Mouse (Mus musculus) stomach, embryonic 14.5 days (tissue): ENCODE results near the gene Gm29427. TPM values are rescaled to one million over a fixed set of nuclear protein-coding genes. Genes with fewer than 3 reads are reported as not detected.

ENCODE experiments used
- ATAC-seq: fragments of 200-750 bp; cut with Nextera tagmentation; 2 replicates; pipeline ENCODE4 v1.8.0; 2017; ENCODE audit warnings: low read depth, moderate TSS enrichment; ENCODE audit not compliant: insufficient number of reproducible peaks, insufficient read depth, low FRiP score
- H3K27ac ChIP-seq: fragments of 300-500 bp; sonication (generic); 2 replicates; pipeline ENCODE4 v1.5.1; 2014; ENCODE audit warnings: mild to moderate bottlenecking, low read length, moderate library complexity, mixed read lengths
- H3K27me3 ChIP-seq: fragments of 300-500 bp; sonication (generic); 2 replicates; pipeline ENCODE4 v1.6.1; 2014; ENCODE audit warnings: low read length, control low read depth, mixed read lengths; ENCODE audit not compliant: control insufficient read depth, insufficient read depth
- H3K36me3 ChIP-seq: fragments of 300-500 bp; sonication (generic); 2 replicates; pipeline ENCODE4 v1.6.1; 2014; ENCODE audit warnings: mild to moderate bottlenecking, control low read depth, low read length, moderate library complexity, mixed read lengths; ENCODE audit not compliant: control insufficient read depth, insufficient read depth
- H3K4me1 ChIP-seq: fragments of 300-500 bp; sonication (generic); 2 replicates; pipeline ENCODE4 v1.6.1; 2014; ENCODE audit warnings: low read length, control low read depth, mixed read lengths; ENCODE audit not compliant: control insufficient read depth, insufficient read depth
- H3K4me2 ChIP-seq: fragments of 300-500 bp; sonication (generic); replicated peaks from 2 replicates; pipeline ENCODE4 v1.6.1; 2014; ENCODE audit warnings: low read depth, low read length, control low read depth
- H3K4me3 ChIP-seq: fragments of 300-500 bp; sonication (generic); 2 replicates; pipeline ENCODE4 v1.5.1; 2014; ENCODE audit warnings: low read depth, low read length, control low read depth
- H3K9ac ChIP-seq: fragments of 300-500 bp; sonication (generic); replicated peaks from 2 replicates; pipeline ENCODE4 v1.6.1; 2014; ENCODE audit warnings: low read depth, mild to moderate bottlenecking, control low read depth, low read length, moderate library complexity, mixed read lengths
- H3K9me3 ChIP-seq: fragments of 300-500 bp; sonication (generic); 2 replicates; pipeline ENCODE4 v1.6.1; 2016; ENCODE audit warnings: low read depth, low read length, control low read depth; ENCODE audit not compliant: control insufficient read depth
- WGBS: fragments of 180-500 bp; shearing (Covaris S2); extraction: QIAGEN DNeasy Blood & Tissue Kit; methylation state at CpG from one replicate; pipeline ENCODE4 v1.1.7; 2014; 5-methylcytosine and 5-hydroxymethylcytosine counted together
- polyA plus RNA-seq: library from polyadenylated mRNA; unstranded; fragments of >200 nt; fragmentation: Nextera tagmentation; extraction: Ambion mirVana; gene quantifications from 2 replicates; pipeline ENCODE4 v1.2.1, GENCODE M21; 2014

Gene Gm29427
- polyA plus RNA-seq, 1 experiment from 2014 or later: not detected

DNA sequence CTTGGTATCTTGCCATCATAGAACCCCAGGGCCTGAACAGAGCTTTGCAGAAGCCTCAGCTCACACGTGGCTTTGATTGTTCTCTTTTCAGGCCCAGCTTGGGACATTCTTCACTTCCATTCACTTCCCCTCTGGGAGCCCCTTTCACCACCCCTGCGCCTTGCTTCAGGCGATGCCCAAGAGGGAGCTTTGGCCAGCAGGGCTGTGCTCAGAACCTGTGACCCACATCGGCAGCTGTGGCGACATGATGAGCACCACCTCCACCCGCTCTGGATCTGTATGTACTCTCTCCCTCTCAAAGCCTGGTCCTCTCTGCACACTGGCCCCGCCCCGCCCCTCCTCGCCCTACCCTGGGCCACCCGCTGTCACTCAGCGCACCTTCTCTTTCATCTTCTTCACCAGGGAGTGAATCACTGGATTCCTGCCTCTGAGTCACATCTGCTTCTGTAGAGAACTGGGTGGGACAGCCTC is 21.8 kb upstream of the Gm29427 start:
- 0 out of 2 replicates have a peak, but pooled peaks have one; percentile 16 for ATAC-seq
- no peak overlapping the region for H3K9ac ChIP-seq
- no peak overlapping the region for H3K27ac ChIP-seq
- no peak overlapping the region for H3K4me2 ChIP-seq
- no peaks in the 10 kb centered on the region for H3K36me3 ChIP-seq
- WGBS: 39% methylated on average over 11 of the region's 11 CpGs
- H3K4me3 ChIP-seq: no peak overlapping the region
- no peaks in the 10 kb centered on the region for H3K27me3 ChIP-seq
- H3K9me3 ChIP-seq: no peaks in the 10 kb centered on the region
- H3K4me1 ChIP-seq: 0 out of 2 replicates have a peak, but pooled peaks cover 18% of the 10 kb centered on the region

GRCm38 (mm10) chr1:130734852-130735251 is 19.3 kb upstream of the Gm29427 start:
- Histone ChIP-seq H3K27me3 (no peaks in the 10 kb centered on the region), H3K4me2 (peak overlapping the region; percentile 32), H3K4me3 (peak overlapping the region; percentile 9; the same call in 1 of the 2 replicates), H3K36me3 (no peaks in the 10 kb centered on the region), H3K9me3 (no peaks in the 10 kb centered on the region), H3K4me1 (0 out of 2 replicates have a peak, but pooled peaks cover 7% of the 10 kb centered on the region), H3K9ac (peak overlapping the region; percentile 6; the same call in 1 of the 2 replicates), H3K27ac (peak overlapping the region; percentile 87)
- ATAC-seq: no peak
- WGBS: 38% methylated on average over 8 of the region's 8 CpGs

DNA sequence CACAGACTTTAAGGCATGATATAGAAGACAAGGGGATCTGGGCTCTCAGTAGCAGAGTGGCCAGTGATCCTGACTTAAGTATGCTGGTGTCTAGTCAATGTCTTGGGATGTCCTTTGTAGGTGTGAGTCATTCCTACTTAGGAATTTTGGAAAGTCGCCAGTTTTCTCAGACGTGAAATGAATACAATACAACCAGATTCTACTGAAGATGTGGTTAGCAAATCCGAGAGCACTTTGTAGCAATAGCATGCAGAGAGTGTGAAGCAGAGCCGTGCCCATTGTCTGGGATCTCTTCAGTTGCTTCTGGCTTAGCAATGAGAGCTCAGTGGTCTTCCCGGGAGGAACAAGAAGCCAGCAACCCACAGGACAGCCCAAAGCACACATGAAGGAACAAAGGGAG is 18.9 kb upstream of the Gm29427 start:
- Histone ChIP-seq H3K9me3 (no peaks in the 10 kb centered on the region), H3K27ac (peak overlapping the region; percentile 87), H3K9ac (peak overlapping the region; percentile 6; the same call in 1 of the 2 replicates), H3K27me3 (no peaks in the 10 kb centered on the region), H3K4me2 (peak overlapping the region; percentile 32), H3K4me3 (peak overlapping the region; percentile 9; the same call in 1 of the 2 replicates), H3K36me3 (no peaks in the 10 kb centered on the region), H3K4me1 (0 out of 2 replicates have a peak, but pooled peaks cover 7% of the 10 kb centered on the region)
- no peak for ATAC-seq
- 39% methylated on average over 5 of the region's 5 CpGs for WGBS

DNA sequence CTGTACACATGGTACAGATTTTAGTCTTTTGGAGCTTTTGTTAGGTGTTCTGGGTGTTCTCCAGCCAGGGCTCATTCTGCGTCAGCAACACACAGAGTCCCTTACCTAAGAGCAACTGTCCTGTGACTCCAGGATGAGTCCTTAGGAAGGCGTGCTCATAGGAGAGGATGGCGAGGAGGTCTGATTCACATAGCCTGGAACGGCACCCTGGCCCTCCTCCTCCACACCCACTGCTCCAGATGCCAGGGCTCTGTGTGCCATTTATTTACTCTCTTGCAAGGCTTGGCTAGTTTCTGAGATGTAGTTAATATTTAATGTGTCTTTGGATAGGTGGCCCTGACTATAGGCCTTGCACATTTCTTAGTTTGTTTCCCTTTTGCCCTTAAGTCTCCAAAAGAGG is 18.1 kb upstream of the Gm29427 start:
- ATAC-seq: peak; percentile 80
- H3K9me3 ChIP-seq: no peaks in the 10 kb centered on the region
- peak overlapping the region; percentile 32; the same call in 1 of the 2 replicates for H3K4me2 ChIP-seq
- H3K4me1 ChIP-seq: 0 out of 2 replicates have a peak, but pooled peaks cover 7% of the 10 kb centered on the region
- peak overlapping the region; percentile 87 for H3K27ac ChIP-seq
- H3K36me3 ChIP-seq: no peaks in the 10 kb centered on the region
- 72% methylated on average over 4 of the region's 4 CpGs for WGBS
- no peak overlapping the region; the same call in 1 of the 2 replicates for H3K4me3 ChIP-seq
- H3K9ac ChIP-seq: no peak overlapping the region
- no peaks in the 10 kb centered on the region for H3K27me3 ChIP-seq

DNA sequence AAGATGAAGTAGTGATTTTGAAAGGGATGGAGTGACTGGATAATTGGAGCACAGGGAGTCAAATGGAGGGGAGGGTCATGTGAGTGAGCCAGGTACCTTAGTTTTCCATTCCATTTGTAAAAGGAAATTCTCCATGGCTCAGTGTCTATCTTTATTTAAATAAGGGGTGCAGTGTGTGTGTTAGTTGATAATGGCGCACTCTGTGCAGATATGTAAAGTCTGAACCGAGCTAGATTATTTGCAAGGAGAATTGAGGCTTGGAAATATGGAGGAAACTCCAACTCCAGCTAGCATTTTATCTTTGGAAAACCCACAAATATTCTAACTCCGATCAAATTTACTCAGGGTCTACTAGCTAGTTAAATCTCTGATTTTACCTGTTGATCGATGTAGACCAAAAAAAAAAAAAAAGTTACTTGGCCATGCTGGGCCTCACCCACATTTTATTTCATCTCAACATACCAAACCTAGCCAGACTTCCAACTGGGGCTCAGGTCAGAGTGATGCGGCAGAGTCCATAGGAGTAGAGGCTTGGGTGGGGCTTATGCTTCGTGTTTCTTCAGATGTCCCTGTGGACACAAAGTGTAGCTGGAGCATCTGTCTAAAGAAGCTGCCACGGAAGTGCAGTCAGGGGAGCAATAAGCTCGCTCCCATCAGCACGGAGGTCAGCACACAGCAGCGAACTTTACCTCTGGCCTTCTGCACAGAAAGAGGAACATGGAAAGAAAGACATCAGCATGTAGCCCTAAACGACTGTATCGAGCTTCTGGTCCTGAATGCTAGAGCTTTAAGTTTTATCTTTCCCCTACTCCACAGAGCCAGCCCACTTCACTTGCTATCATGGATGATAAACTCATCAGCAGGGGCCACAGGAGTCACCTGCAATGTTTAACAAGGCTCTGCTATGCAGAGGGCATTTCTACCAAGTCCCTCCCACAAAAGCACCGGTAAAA is 17.4 kb upstream of the Gm29427 start:
- Histone ChIP-seq H3K4me3 (peak overlapping the region; percentile 26; the same call in 1 of the 2 replicates), H3K27ac (peak overlapping the region; percentile 83), H3K9ac (no peak overlapping the region), H3K36me3 (no peaks in the 10 kb centered on the region), H3K4me2 (peak overlapping the region; percentile 37), H3K4me1 (0 out of 2 replicates have a peak, but pooled peaks cover 7% of the 10 kb centered on the region), H3K27me3 (no peaks in the 10 kb centered on the region), H3K9me3 (no peaks in the 10 kb centered on the region)
- 0 out of 2 replicates have a peak, but pooled peaks have one; percentile 26 for ATAC-seq
- 73% methylated on average over 13 of the region's 13 CpGs for WGBS

GRCm38 (mm10) chr1:130731741-130732337 is 16.2 kb upstream of the Gm29427 start, which contains the start of gene AA986860:
Gene AA986860 (plus strand): TSS chr1:130731976.
- peak within 1 kb of the TSS; percentile 37 for H3K4me2 ChIP-seq
- H3K4me1 ChIP-seq: 0 out of 2 replicates have a peak, but pooled peaks cover 7% of the 10 kb centered on the region
- WGBS: 5% methylated on average over 10 of the region's 10 CpGs
- peak within 1 kb of the TSS; percentile 83; the same call in 1 of the 2 replicates for H3K27ac ChIP-seq
- no peaks in the 10 kb centered on the region for H3K36me3 ChIP-seq
- H3K4me3 ChIP-seq: peak within 1 kb of the TSS; percentile 26
- H3K9me3 ChIP-seq: no peaks in the 10 kb centered on the region
- H3K9ac ChIP-seq: no peak within 1 kb of the TSS; the same call in 1 of the 2 replicates
- H3K27me3 ChIP-seq: no peaks in the 10 kb centered on the region
- peak; percentile 85 for ATAC-seq

DNA sequence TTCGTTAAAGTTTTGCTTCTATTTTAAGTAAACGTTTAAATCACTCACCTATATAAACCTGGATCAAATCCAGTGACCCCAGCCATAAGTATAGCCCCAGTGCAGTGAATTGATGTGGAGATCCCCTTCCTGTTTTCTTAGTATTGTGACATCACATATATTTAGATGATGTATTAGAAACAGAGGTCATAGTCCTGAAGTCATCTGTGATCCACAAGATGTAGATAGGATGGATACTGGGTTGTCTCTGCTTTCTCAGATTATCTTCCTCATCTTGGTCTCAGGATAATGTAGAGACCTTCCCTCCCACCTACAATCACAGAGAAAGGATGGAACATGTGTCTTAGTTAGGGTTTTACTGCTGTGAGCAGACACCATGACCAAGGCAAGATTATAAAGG is 13.6 kb upstream of the Gm29427 start, which contains the start of gene Pfkfb2:
Gene Pfkfb2 (minus strand): TSS at position 101 of the 400 bp plus-strand sequence.
- Histone ChIP-seq H3K9ac (no peak within 1 kb of the TSS), H3K27ac (no peak within 1 kb of the TSS), H3K4me3 (no peak within 1 kb of the TSS), H3K4me1 (no peaks in the 10 kb centered on the region), H3K27me3 (no peaks in the 10 kb centered on the region), H3K36me3 (no peaks in the 10 kb centered on the region), H3K9me3 (no peaks in the 10 kb centered on the region), H3K4me2 (no peak within 1 kb of the TSS)
- no peak for ATAC-seq
- WGBS: 78% methylated on average over 2 of the region's 2 CpGs

GRCm38 (mm10) chr1:130728708-130729107 is 13.1 kb upstream of the Gm29427 start:
- no peak overlapping the region for H3K9ac ChIP-seq
- 94% methylated on average over 3 of the region's 3 CpGs for WGBS
- no peaks in the 10 kb centered on the region for H3K36me3 ChIP-seq
- no peak overlapping the region for H3K4me2 ChIP-seq
- ATAC-seq: no peak
- H3K9me3 ChIP-seq: no peaks in the 10 kb centered on the region
- H3K4me1 ChIP-seq: no peaks in the 10 kb centered on the region
- H3K27ac ChIP-seq: no peak overlapping the region
- no peak overlapping the region for H3K4me3 ChIP-seq
- H3K27me3 ChIP-seq: no peaks in the 10 kb centered on the region
